Mouse (Mus musculus) lung, postnatal 0 days (tissue): Measurements from ENCODE around the gene Dido1. TPM values are rescaled to one million over a fixed set of nuclear protein-coding genes. Genes with fewer than 3 reads are reported as not detected.
A peak's percentile ranks its signal among the peaks of the same experiment; 100 is the strongest.

ENCODE experiments used
- ATAC-seq: fragments of 200-750 bp; cut with Nextera tagmentation; 2 replicates; pipeline ENCODE4 v1.8.0; 2017; ENCODE audit warnings: moderate library complexity
- DNase-seq: peaks from one replicate; pipeline ENCODE4 v3.0.0-alpha.2; 2016; ENCODE audit warnings: low spot score
- H3K27ac ChIP-seq: fragments of 300-500 bp; sonication (generic); 2 replicates; pipeline ENCODE4 v1.5.1; 2014; ENCODE audit warnings: antibody characterized with exemption, mild to moderate bottlenecking, low read length, mixed read lengths
- H3K27me3 ChIP-seq: fragments of 300-500 bp; sonication (generic); replicated peaks from 2 replicates; pipeline ENCODE4 v1.6.1; 2014; ENCODE audit warnings: low read length, mixed read lengths; ENCODE audit not compliant: insufficient read depth
- H3K36me3 ChIP-seq: fragments of 300-500 bp; sonication (generic); 2 replicates; pipeline ENCODE4 v1.6.1; 2014; ENCODE audit warnings: low read length, mixed read lengths; ENCODE audit not compliant: insufficient read depth
- H3K4me1 ChIP-seq: fragments of 300-500 bp; sonication (generic); 2 replicates; pipeline ENCODE4 v1.6.1; 2014; ENCODE audit warnings: antibody characterized with exemption, low read depth, low read length, mixed read lengths; ENCODE audit not compliant: insufficient read depth
- H3K4me2 ChIP-seq: fragments of 300-500 bp; sonication (generic); replicated peaks from 2 replicates; pipeline ENCODE4 v1.6.1; 2014; ENCODE audit warnings: low read depth, mild to moderate bottlenecking, low read length, moderate library complexity, mixed read lengths
- H3K4me3 ChIP-seq: fragments of 300-500 bp; sonication (generic); 2 replicates; pipeline ENCODE4 v1.5.1; 2014; ENCODE audit warnings: low read depth, low read length
- H3K9ac ChIP-seq: fragments of 300-500 bp; sonication (generic); replicated peaks from 2 replicates; pipeline ENCODE4 v1.6.1; 2014; ENCODE audit warnings: low read depth, mild to moderate bottlenecking
- H3K9me3 ChIP-seq: fragments of 300-500 bp; sonication (generic); 2 replicates; pipeline ENCODE4 v1.6.1; 2016; ENCODE audit warnings: low read length, mixed read lengths
- CTCF ChIP-seq: IDR thresholded peaks from 2 replicates; pipeline ENCODE4 v1.5.1; 2016; ENCODE audit warnings: antibody characterized with exemption, mild to moderate bottlenecking
- EP300 ChIP-seq: IDR thresholded peaks from 2 replicates; pipeline ENCODE4 v1.6.1; 2016; ENCODE audit warnings: antibody characterized with exemption, mild to moderate bottlenecking, control low read depth
- WGBS: fragments of 180-500 bp; shearing (Covaris S2); extraction: QIAGEN DNeasy Blood & Tissue Kit; methylation state at CpG from one replicate; pipeline ENCODE4 v1.1.7; 2014; 5-methylcytosine and 5-hydroxymethylcytosine counted together
- polyA plus RNA-seq: library from polyadenylated mRNA; unstranded; fragments of >200 nt; fragmentation: Nextera tagmentation; extraction: Ambion mirVana; gene quantifications from 2 replicates; pipeline ENCODE4 v1.2.1, GENCODE M21; 2015

The Dido1 gene
- polyA plus RNA-seq, 1 experiment from 2014 or later: 14.9 TPM

DNA sequence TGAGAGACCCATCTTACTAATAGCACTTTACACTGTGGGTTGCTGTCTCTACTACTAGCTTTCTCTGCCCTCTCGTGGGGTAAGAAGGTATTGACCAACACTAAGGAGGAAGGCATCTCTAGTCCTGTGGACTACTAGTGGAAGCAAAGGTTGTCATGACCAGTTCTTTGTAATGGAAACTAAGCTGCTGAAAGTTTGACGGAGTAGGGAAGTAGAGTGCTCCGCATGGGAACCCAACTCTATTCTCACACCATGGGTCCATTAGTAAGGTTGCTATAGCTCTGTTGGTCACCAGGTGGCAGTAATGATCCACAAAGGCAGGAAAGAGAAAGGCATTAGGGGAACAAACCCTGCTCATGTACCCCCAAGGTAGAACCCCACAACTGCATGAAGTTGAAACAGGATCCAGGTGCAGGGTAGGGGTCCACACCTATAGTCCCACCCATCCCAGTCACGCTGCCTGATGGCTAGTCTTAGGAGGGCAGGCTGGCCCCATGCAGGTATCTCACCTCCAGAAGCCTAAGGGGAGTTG, 31.1 kb downstream of the Dido1 start:
- peaks cover 21% of the 10 kb centered on the region for H3K36me3 ChIP-seq
- H3K9ac ChIP-seq: no peak overlapping the region
- DNase-seq (peak; percentile 74), ATAC-seq (peak; percentile 73)
- H3K4me1 ChIP-seq: no peaks in the 10 kb centered on the region
- H3K4me2 ChIP-seq: no peak overlapping the region
- no peak overlapping the region for H3K4me3 ChIP-seq
- TF ChIP-seq CTCF (peak; percentile 83), EP300 (no peak)
- no peaks in the 10 kb centered on the region for H3K27me3 ChIP-seq
- H3K27ac ChIP-seq: no peak overlapping the region
- 22% methylated on average over 4 of the region's 4 CpGs for WGBS
- H3K9me3 ChIP-seq: no peaks in the 10 kb centered on the region

DNA sequence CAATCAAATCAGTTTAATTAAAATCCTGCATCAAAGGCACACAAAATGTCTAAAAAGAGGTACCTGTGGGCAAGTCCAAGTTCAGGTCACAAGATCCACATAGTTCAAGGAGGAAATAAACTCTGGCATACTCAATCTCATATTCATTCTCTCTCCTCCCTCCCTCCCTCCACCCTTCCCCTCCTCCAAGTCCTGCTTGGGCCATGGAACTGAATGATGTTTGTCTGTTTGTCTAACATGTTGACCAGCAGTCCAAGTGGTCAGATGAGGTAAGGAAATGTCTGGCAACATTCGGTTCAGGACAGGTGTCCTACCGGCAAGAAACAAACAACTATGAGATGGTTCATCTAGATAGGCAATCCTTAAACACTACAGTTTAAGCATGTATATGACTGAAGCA, 33.1 kb downstream of the Dido1 start:
- H3K27ac ChIP-seq: no peak overlapping the region
- no peaks in the 10 kb centered on the region for H3K9me3 ChIP-seq
- TF ChIP-seq EP300 (no peak), CTCF (no peak)
- no peak overlapping the region for H3K9ac ChIP-seq
- peaks cover 12% of the 10 kb centered on the region for H3K36me3 ChIP-seq
- 70% methylated on average over 2 of the region's 2 CpGs for WGBS
- H3K4me2 ChIP-seq: no peak overlapping the region
- ATAC-seq: no peak
- H3K27me3 ChIP-seq: no peaks in the 10 kb centered on the region
- H3K4me3 ChIP-seq: no peak overlapping the region
- no peak for DNase-seq
- H3K4me1 ChIP-seq: no peaks in the 10 kb centered on the region

DNA sequence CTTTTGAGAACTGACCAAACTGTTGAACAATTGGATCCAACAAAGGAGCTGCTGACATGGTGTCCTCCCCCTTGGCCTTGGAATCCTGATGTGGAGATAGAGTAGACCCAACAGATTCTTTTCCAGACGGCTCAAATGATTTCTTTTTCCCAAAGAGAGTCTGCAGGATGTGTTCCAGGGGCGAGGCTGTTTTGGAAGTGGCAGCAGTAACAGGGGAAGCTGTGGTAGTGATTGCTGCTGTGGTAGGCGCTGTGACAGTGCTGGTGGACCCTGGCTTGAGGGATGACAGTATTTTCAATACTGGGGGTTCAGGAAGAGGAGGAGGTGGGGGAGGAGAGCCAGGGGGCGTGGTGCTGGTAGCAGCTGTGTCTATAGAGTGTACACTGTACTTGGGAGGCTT, 47.8 kb downstream of the Dido1 start:
- Histone ChIP-seq H3K36me3 (peaks cover 15% of the 10 kb centered on the region), H3K4me2 (no peak overlapping the region), H3K27ac (no peak overlapping the region), H3K9me3 (no peaks in the 10 kb centered on the region), H3K4me3 (no peak overlapping the region), H3K27me3 (no peaks in the 10 kb centered on the region), H3K4me1 (no peaks in the 10 kb centered on the region), H3K9ac (no peak overlapping the region)
- no peak for ATAC-seq
- WGBS: 81% methylated on average over 4 of the region's 4 CpGs
- no peak for DNase-seq
- TF ChIP-seq EP300: no peak
- no peak for TF ChIP-seq CTCF

DNA sequence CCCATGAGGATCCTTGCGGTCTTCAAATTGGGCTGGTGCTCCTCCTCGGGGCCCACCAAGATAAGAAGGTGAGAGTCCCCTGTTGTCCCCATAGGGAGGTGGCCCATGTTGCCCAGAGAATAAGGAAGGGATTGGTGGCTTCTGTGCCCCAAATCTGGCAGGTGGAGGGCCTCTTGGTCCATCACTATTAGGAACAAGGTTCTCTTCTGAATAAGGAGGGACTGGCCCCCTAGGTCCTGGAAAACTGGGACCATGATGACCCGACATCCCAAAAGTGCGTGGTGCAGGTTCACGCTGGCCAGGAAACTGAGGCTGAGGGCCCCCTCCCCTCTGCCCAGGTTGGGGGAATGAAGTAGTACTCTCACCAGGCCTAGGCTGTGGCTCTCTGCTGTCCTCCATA, 49.3 kb downstream of the Dido1 start:
- Histone ChIP-seq H3K36me3 (peaks cover 14% of the 10 kb centered on the region; the same call in 1 of the 2 replicates), H3K27me3 (no peaks in the 10 kb centered on the region), H3K9me3 (no peaks in the 10 kb centered on the region), H3K4me3 (no peak overlapping the region), H3K4me2 (no peak overlapping the region), H3K27ac (no peak overlapping the region), H3K4me1 (no peaks in the 10 kb centered on the region), H3K9ac (no peak overlapping the region)
- TF ChIP-seq CTCF (no peak), EP300 (no peak)
- DNase-seq (no peak), ATAC-seq (no peak)
- WGBS: 90% methylated on average over 5 of the region's 5 CpGs

DNA sequence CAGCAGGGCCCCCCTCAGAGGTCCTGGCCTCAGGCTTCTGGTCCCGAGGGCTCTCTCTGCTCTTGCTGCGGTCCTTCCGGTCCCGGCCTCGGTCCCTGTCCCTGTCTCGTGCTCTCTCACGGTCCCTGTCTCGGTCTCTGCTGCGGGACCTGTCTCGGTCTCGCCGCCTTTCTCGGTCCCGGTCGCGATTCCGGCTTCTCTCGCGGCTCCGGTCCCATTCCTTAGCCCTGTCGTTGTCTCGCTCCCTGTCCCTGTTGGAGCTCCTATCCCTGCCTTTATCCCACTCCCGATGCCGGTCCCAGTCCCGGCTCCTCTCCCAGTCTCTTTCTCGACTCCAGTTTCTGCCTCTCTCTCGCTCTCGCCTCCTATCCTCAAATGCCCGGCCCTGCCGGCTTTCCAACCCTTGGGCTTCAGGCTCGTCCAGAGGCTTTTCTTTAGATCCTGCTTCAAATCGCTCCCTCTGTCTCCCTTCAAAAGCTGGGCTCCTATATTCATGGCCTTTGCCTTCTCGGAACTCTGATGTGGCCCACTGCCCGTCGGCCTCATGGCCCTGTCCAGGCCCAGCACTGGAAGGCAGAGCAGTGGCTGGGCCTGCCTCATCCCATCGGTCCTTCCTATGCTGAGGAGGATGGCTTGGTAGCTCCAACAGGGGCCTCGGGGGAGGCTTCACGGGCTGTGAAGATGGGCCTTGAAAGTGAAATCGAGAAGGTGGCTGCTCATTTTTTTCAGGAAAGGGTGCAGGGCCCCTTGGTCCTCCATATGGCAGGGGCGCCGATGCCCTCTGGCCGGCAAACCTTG, 50.2 kb downstream of the Dido1 start:
- TF ChIP-seq CTCF (no peak), EP300 (no peak)
- H3K9me3 ChIP-seq: no peaks in the 10 kb centered on the region
- DNase-seq: no peak
- no peak overlapping the region for H3K4me3 ChIP-seq
- ATAC-seq: no peak
- H3K9ac ChIP-seq: peak overlapping the region; percentile 3; the same call in 1 of the 2 replicates
- 0 out of 2 replicates have a peak overlapping the region, but pooled peaks have one; percentile 0 for H3K4me2 ChIP-seq
- 0 out of 2 replicates have a peak, but pooled peaks cover 7% of the 10 kb centered on the region for H3K36me3 ChIP-seq
- 31% methylated on average over 42 of the region's 42 CpGs for WGBS
- H3K27ac ChIP-seq: no peak overlapping the region
- H3K27me3 ChIP-seq: no peaks in the 10 kb centered on the region
- no peaks in the 10 kb centered on the region for H3K4me1 ChIP-seq

DNA sequence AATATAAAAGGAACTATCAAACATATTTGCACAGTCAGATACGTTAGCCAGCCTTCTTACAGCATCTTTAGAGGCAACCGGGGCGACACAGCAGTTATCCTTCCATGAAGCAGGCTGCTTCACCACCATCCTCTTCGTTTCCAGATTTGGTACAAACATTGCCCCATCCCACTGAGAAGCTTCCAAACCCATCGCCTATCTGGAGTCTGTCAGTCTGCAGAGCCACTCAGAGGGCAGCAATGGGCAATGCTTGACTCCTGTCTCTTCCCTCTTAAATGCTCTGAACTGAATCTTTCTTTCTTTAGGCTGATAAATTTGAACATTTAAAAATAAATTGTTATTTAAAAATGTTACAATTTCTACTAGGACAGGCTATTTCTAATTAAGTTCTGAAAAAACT, 51.4 kb downstream of the Dido1 start:
- 89% methylated on average over 5 of the region's 5 CpGs for WGBS
- 0 out of 2 replicates have a peak, but pooled peaks cover 7% of the 10 kb centered on the region for H3K36me3 ChIP-seq
- no peaks in the 10 kb centered on the region for H3K27me3 ChIP-seq
- no peak overlapping the region for H3K27ac ChIP-seq
- no peak overlapping the region for H3K9ac ChIP-seq
- TF ChIP-seq EP300 (no peak), CTCF (no peak)
- H3K9me3 ChIP-seq: no peaks in the 10 kb centered on the region
- DNase-seq (no peak), ATAC-seq (no peak)
- H3K4me2 ChIP-seq: no peak overlapping the region
- H3K4me3 ChIP-seq: no peak overlapping the region
- no peaks in the 10 kb centered on the region for H3K4me1 ChIP-seq
